Mouse (Mus musculus): Measurements from ENCODE around the gene Supt5. TPM values are rescaled to one million over a fixed set of nuclear protein-coding genes. Genes with fewer than 3 reads are reported as not detected.

The Supt5 gene
- total RNA-seq, 2 experiments from 2014 or later, result 76.6 to 78.9 TPM

Other genes starting within 250 kb of the Supt5 start
- not detected for gene 9530053A07Rik, start 209.3 kb downstream of the Supt5 start, total RNA-seq (2021)
- 10 to 100 TPM; 61.2 to 64.8 TPM for gene Fbl, start 169.0 kb downstream of the Supt5 start, total RNA-seq (2021)
- gene Dyrk1b, start 159.3 kb downstream of the Supt5 start, total RNA-seq (2021), result 100 to 1,000 TPM; 118 to 131 TPM
- 10 to 100 TPM; 23.0 to 26.4 TPM for gene Eid2, start 70.9 kb downstream of the Supt5 start, total RNA-seq (2021)
- 10 to 100 TPM; 10.7 to 12.0 TPM for gene Eid2b, start 61.0 kb downstream of the Supt5 start, total RNA-seq (2021)
- gene Selenov, start 47.6 kb downstream of the Supt5 start, total RNA-seq (2021), result not detected
- gene Dll3, start 36.5 kb downstream of the Supt5 start, total RNA-seq (2021), result not detected
- 10 to 100 TPM; 48.9 to 50.0 TPM for gene Timm50, start 26.7 kb downstream of the Supt5 start, total RNA-seq (2021)
- gene Rps16, start 11.9 kb upstream of the Supt5 start, total RNA-seq (2021), result 1,000 to 10,000 TPM; 1,034 to 1,195 TPM
- gene Plekhg2, start 33.9 kb upstream of the Supt5 start, total RNA-seq (2021), result 10 to 100 TPM; 41.9 to 42.8 TPM
- gene Zfp36, start 41.5 kb upstream of the Supt5 start, total RNA-seq (2021), result 1 to 10 TPM; 8.5 to 9.9 TPM
- gene Med29, start 54.0 kb upstream of the Supt5 start, total RNA-seq (2021), result 10 to 100 TPM; 23.7 to 25.1 TPM
- gene Paf1, start 54.2 kb upstream of the Supt5 start, total RNA-seq (2021), result 10 to 100 TPM; 41.2 to 55.6 TPM
- gene Gmfg, start 98.7 kb upstream of the Supt5 start, total RNA-seq (2021), result 10 to 100 TPM; 16.1 to 16.2 TPM
- 1 to 10 TPM; 3.3 to 3.6 TPM for gene Lrfn1, start 113.2 kb upstream of the Supt5 start, total RNA-seq (2021)
- gene Ifnl2, start 171.7 kb upstream of the Supt5 start, total RNA-seq (2021), result not detected
- not detected for gene Ifnl3, start 184.1 kb upstream of the Supt5 start, total RNA-seq (2021)
- gene Sycn, start 202.1 kb upstream of the Supt5 start, total RNA-seq (2021), result not detected
- not detected for gene Nccrp1, start 208.5 kb upstream of the Supt5 start, total RNA-seq (2021)